Mouse (Mus musculus): Measurements from ENCODE around the gene AB124611.

- TF ChIP-seq CTCF (IDR thresholded peaks at IDR 0.05; ENCODE audit: extremely low read depth, insufficient read depth, insufficient read length, insufficient replicate concordance) (no peak), POLR2A (IDR thresholded peaks at IDR 0.05; ENCODE audit: low read depth, low read length) (no peak)
Observed at GRCm38 (mm10) chr9:21591127-21591830, 65.3 kb downstream of the AB124611 start.
